Mouse (Mus musculus) G1E-ER4 (cell line): ENCODE data around the gene Rfpl4. TPM values are rescaled to one million over a fixed set of nuclear protein-coding genes. Genes with fewer than 3 reads are reported as not detected.
A peak's percentile ranks its signal among the peaks of the same experiment; 100 is the strongest.

Experiments used
- GATA1 ChIP-seq: IDR thresholded peaks from one replicate; pipeline ENCODE4 v1.8.0; 2012; ENCODE audit warnings: low read length, inconsistent platforms
- polyA plus RNA-seq: library from polyadenylated mRNA; stranded (reverse); fragments of >175 nt; gene quantifications from 2 replicates; pipeline ENCODE4 v1.2.3, GENCODE M21; 2012

The Rfpl4 gene
- polyA plus RNA-seq, 1 experiment, result not detected

- TF ChIP-seq GATA1, result no peak
Measured at GRCm38 (mm10) chr7:5086921-5087440, 29.8 kb downstream of the Rfpl4 start.

GRCm38 (mm10) chr7:5085512-5085911 lies 31.2 kb downstream of the Rfpl4 start:
- peak; percentile 39 for TF ChIP-seq GATA1

GRCm38 (mm10) chr7:5083325-5084105 lies 33.2 kb downstream of the Rfpl4 start:
- no peak for TF ChIP-seq GATA1

- no peak for TF ChIP-seq GATA1
Measured at GRCm38 (mm10) chr7:5081939-5082338, 34.8 kb downstream of the Rfpl4 start.

GRCm38 (mm10) chr7:5081241-5081640 lies 35.5 kb downstream of the Rfpl4 start:
- TF ChIP-seq GATA1, result no peak

GRCm38 (mm10) chr7:5080815-5081214 lies 35.9 kb downstream of the Rfpl4 start:
- no peak for TF ChIP-seq GATA1

- TF ChIP-seq GATA1, result no peak
Measured at GRCm38 (mm10) chr7:5080010-5080751, 36.6 kb downstream of the Rfpl4 start, which contains the start of gene Epn1. Epn1 (plus strand) TSS chr7:5080235.

GRCm38 (mm10) chr7:5076931-5077330 lies 39.8 kb downstream of the Rfpl4 start:
- TF ChIP-seq GATA1, result peak; percentile 91

- no peak for TF ChIP-seq GATA1
Measured at GRCm38 (mm10) chr7:5074984-5075383, 41.8 kb downstream of the Rfpl4 start.

GRCm38 (mm10) chr7:5073586-5073985 lies 43.2 kb downstream of the Rfpl4 start:
- no peak for TF ChIP-seq GATA1

GRCm38 (mm10) chr7:5064886-5065285 lies 51.9 kb downstream of the Rfpl4 start:
- no peak for TF ChIP-seq GATA1

GRCm38 (mm10) chr7:5062360-5063001 lies 54.3 kb downstream of the Rfpl4 start:
- no peak for TF ChIP-seq GATA1

- TF ChIP-seq GATA1, result no peak
Measured at GRCm38 (mm10) chr7:5061774-5062359, 54.9 kb downstream of the Rfpl4 start, which contains the start of gene U2af2. U2af2 (plus strand) TSS chr7:5062143.

GRCm38 (mm10) chr7:5060944-5061773 lies 55.6 kb downstream of the Rfpl4 start:
- TF ChIP-seq GATA1, result no peak
